Mouse (Mus musculus): ENCODE measurements around the gene Tmem185b. TPM values are rescaled to one million over a fixed set of nuclear protein-coding genes. Genes with fewer than 3 reads are reported as not detected.
A peak's percentile ranks its signal among the peaks of the same experiment; 100 is the strongest.

Gene Tmem185b
- polyA plus RNA-seq, 1 experiment from 2014 or later, result 19.7 TPM

GRCm38 (mm10) chr1:119525004-119525444 is 936 bp upstream of the Tmem185b start:
- Histone ChIP-seq H3K9me3 (peaks cover 9% of the 10 kb centered on the region; the same call in 1 of the 2 replicates), H3K27me3 (replicated peaks) (no peaks in the 10 kb centered on the region), H3K4me2 (replicated peaks) (peak overlapping the region; percentile 90), H3K27ac (no peak overlapping the region), H3K36me3 (peaks cover 24% of the 10 kb centered on the region), H3K4me3 (peak overlapping the region; percentile 64), H3K4me1 (peaks cover 22% of the 10 kb centered on the region), H3K9ac (0 out of 2 replicates have a peak overlapping the region, but pooled peaks have one; percentile 8)
- ATAC-seq (ENCODE audit: low FRiP score, low read depth), result no peak
- WGBS, result 17% methylated on average over 5 of the region's 5 CpGs

GRCm38 (mm10) chr1:119530941-119531340 is 5.0 kb downstream of the Tmem185b start:
- H3K9me3 ChIP-seq, result peaks cover 9% of the 10 kb centered on the region; the same call in 1 of the 2 replicates
- no peak overlapping the region for H3K4me3 ChIP-seq
- no peak overlapping the region for H3K9ac ChIP-seq
- peaks cover 24% of the 10 kb centered on the region for H3K36me3 ChIP-seq
- no peak for ATAC-seq (ENCODE audit: low FRiP score, low read depth)
- H3K27me3 ChIP-seq (replicated peaks), result no peaks in the 10 kb centered on the region
- 94% methylated on average over 13 of the region's 13 CpGs for WGBS
- no peak overlapping the region for H3K27ac ChIP-seq
- H3K4me2 ChIP-seq (replicated peaks), result no peak overlapping the region
- peaks cover 8% of the 10 kb centered on the region for H3K4me1 ChIP-seq

GRCm38 (mm10) chr1:119532165-119532564 is 6.2 kb downstream of the Tmem185b start:
- H3K27ac ChIP-seq, result no peak overlapping the region
- H3K27me3 ChIP-seq (replicated peaks), result no peaks in the 10 kb centered on the region
- peaks cover 19% of the 10 kb centered on the region for H3K36me3 ChIP-seq
- H3K4me1 ChIP-seq, result no peaks in the 10 kb centered on the region
- H3K9ac ChIP-seq, result no peak overlapping the region
- H3K4me2 ChIP-seq (replicated peaks), result no peak overlapping the region
- no peak overlapping the region for H3K4me3 ChIP-seq
- 97% methylated on average over 6 of the region's 6 CpGs for WGBS
- peaks cover 4% of the 10 kb centered on the region; the same call in 1 of the 2 replicates for H3K9me3 ChIP-seq
- ATAC-seq (ENCODE audit: low FRiP score, low read depth), result no peak; the same call in 1 of the 2 replicates

- no peak overlapping the region for H3K27ac ChIP-seq
- H3K4me1 ChIP-seq, result no peaks in the 10 kb centered on the region
- peak; percentile 55; the same call in 1 of the 2 replicates for ATAC-seq (ENCODE audit: low FRiP score, low read depth)
- H3K4me2 ChIP-seq (replicated peaks), result no peak overlapping the region
- no peaks in the 10 kb centered on the region for H3K27me3 ChIP-seq (replicated peaks)
- peaks cover 10% of the 10 kb centered on the region for H3K36me3 ChIP-seq
- no peak overlapping the region for H3K4me3 ChIP-seq
- 88% methylated on average over 18 of the region's 18 CpGs for WGBS
- H3K9me3 ChIP-seq, result peaks cover 2% of the 10 kb centered on the region; the same call in 1 of the 2 replicates
- no peak overlapping the region for H3K9ac ChIP-seq
Observed at GRCm38 (mm10) chr1:119533093-119533805, 7.3 kb downstream of the Tmem185b start.

GRCm38 (mm10) chr1:119534341-119534740 is 8.4 kb downstream of the Tmem185b start:
- no peak overlapping the region for H3K4me2 ChIP-seq (replicated peaks)
- H3K4me1 ChIP-seq, result no peaks in the 10 kb centered on the region
- ATAC-seq (ENCODE audit: low FRiP score, low read depth), result no peak
- H3K36me3 ChIP-seq, result no peaks in the 10 kb centered on the region; the same call in 1 of the 2 replicates
- no peaks in the 10 kb centered on the region for H3K9me3 ChIP-seq
- no peak overlapping the region for H3K4me3 ChIP-seq
- WGBS, result 95% methylated on average over 5 of the region's 5 CpGs
- H3K27me3 ChIP-seq (replicated peaks), result no peaks in the 10 kb centered on the region
- no peak overlapping the region for H3K27ac ChIP-seq
- no peak overlapping the region for H3K9ac ChIP-seq

GRCm38 (mm10) chr1:119536122-119536521 is 10.2 kb downstream of the Tmem185b start:
- H3K9ac ChIP-seq, result no peak overlapping the region
- 89% methylated on average over 2 of the region's 2 CpGs for WGBS
- no peak overlapping the region for H3K27ac ChIP-seq
- H3K9me3 ChIP-seq, result no peaks in the 10 kb centered on the region
- no peak for ATAC-seq (ENCODE audit: low FRiP score, low read depth)
- H3K27me3 ChIP-seq (replicated peaks), result no peaks in the 10 kb centered on the region
- no peak overlapping the region for H3K4me2 ChIP-seq (replicated peaks)
- H3K4me3 ChIP-seq, result no peak overlapping the region
- H3K36me3 ChIP-seq, result no peaks in the 10 kb centered on the region
- no peaks in the 10 kb centered on the region for H3K4me1 ChIP-seq

- no peaks in the 10 kb centered on the region for H3K9me3 ChIP-seq
- 0 out of 2 replicates have a peak, but pooled peaks cover 3% of the 10 kb centered on the region for H3K36me3 ChIP-seq
- no peaks in the 10 kb centered on the region for H3K27me3 ChIP-seq (replicated peaks)
- H3K4me2 ChIP-seq (replicated peaks), result no peak overlapping the region
- no peak overlapping the region for H3K27ac ChIP-seq
- ATAC-seq (ENCODE audit: low FRiP score, low read depth), result no peak
- H3K9ac ChIP-seq, result no peak overlapping the region
- no peaks in the 10 kb centered on the region for H3K4me1 ChIP-seq
- 93% methylated on average over 6 of the region's 6 CpGs for WGBS
- no peak overlapping the region for H3K4me3 ChIP-seq
Observed at GRCm38 (mm10) chr1:119537651-119538050, 11.7 kb downstream of the Tmem185b start.

GRCm38 (mm10) chr1:119539252-119539651 is 13.3 kb downstream of the Tmem185b start:
- Histone ChIP-seq H3K4me2 (replicated peaks) (no peak overlapping the region), H3K27me3 (replicated peaks) (no peaks in the 10 kb centered on the region), H3K9ac (no peak overlapping the region), H3K36me3 (peaks cover 13% of the 10 kb centered on the region; the same call in 1 of the 2 replicates), H3K9me3 (no peaks in the 10 kb centered on the region), H3K27ac (no peak overlapping the region), H3K4me3 (no peak overlapping the region), H3K4me1 (no peaks in the 10 kb centered on the region)
- 84% methylated on average over 2 of the region's 2 CpGs for WGBS
- no peak for ATAC-seq (ENCODE audit: low FRiP score, low read depth)

- WGBS, result 89% methylated on average over 9 of the region's 9 CpGs
Observed at GRCm38 (mm10) chr1:119540836-119541557, 15.0 kb downstream of the Tmem185b start.

GRCm38 (mm10) chr1:119541570-119541969 is 15.6 kb downstream of the Tmem185b start:
- Histone ChIP-seq H3K4me2 (replicated peaks) (no peak overlapping the region), H3K9me3 (no peaks in the 10 kb centered on the region), H3K4me3 (no peak overlapping the region), H3K4me1 (no peaks in the 10 kb centered on the region), H3K36me3 (peaks cover 13% of the 10 kb centered on the region), H3K27me3 (replicated peaks) (no peaks in the 10 kb centered on the region), H3K9ac (no peak overlapping the region), H3K27ac (no peak overlapping the region)
- no peak for ATAC-seq (ENCODE audit: low FRiP score, low read depth)
- WGBS, result 95% methylated on average over 2 of the region's 3 CpGs

More at GRCm38 (mm10) chr1:119540836-119541557, 15.0 kb downstream of the Tmem185b start:
- H3K27ac ChIP-seq, result no peak overlapping the region
- no peak for ATAC-seq (ENCODE audit: low FRiP score, low read depth)
- H3K36me3 ChIP-seq, result peaks cover 13% of the 10 kb centered on the region; the same call in 1 of the 2 replicates
- no peak overlapping the region for H3K9ac ChIP-seq
- no peaks in the 10 kb centered on the region for H3K27me3 ChIP-seq (replicated peaks)
- no peaks in the 10 kb centered on the region for H3K9me3 ChIP-seq
- no peak overlapping the region for H3K4me2 ChIP-seq (replicated peaks)
- no peak overlapping the region for H3K4me3 ChIP-seq
- H3K4me1 ChIP-seq, result no peaks in the 10 kb centered on the region

GRCm38 (mm10) chr1:119543316-119543715 is 17.4 kb downstream of the Tmem185b start:
- Histone ChIP-seq H3K9ac (no peak overlapping the region), H3K27ac (no peak overlapping the region), H3K4me2 (replicated peaks) (no peak overlapping the region), H3K36me3 (peaks cover 21% of the 10 kb centered on the region), H3K4me1 (no peaks in the 10 kb centered on the region), H3K4me3 (no peak overlapping the region), H3K9me3 (no peaks in the 10 kb centered on the region), H3K27me3 (replicated peaks) (no peaks in the 10 kb centered on the region)
- ATAC-seq (ENCODE audit: low FRiP score, low read depth), result no peak
- WGBS, result 92% methylated on average over 6 of the region's 6 CpGs

- Histone ChIP-seq H3K27me3 (replicated peaks) (no peaks in the 10 kb centered on the region), H3K4me3 (no peak overlapping the region), H3K36me3 (peaks cover 25% of the 10 kb centered on the region), H3K9ac (no peak overlapping the region), H3K4me1 (no peaks in the 10 kb centered on the region), H3K4me2 (replicated peaks) (no peak overlapping the region), H3K9me3 (no peaks in the 10 kb centered on the region), H3K27ac (no peak overlapping the region)
- WGBS, result 90% methylated on average over 5 of the region's 5 CpGs
- ATAC-seq (ENCODE audit: low FRiP score, low read depth), result no peak
Observed at GRCm38 (mm10) chr1:119544611-119545155, 18.7 kb downstream of the Tmem185b start.
